Mouse (Mus musculus) cortical plate, adult 2 months (tissue): Measurements from ENCODE around the gene Phgr1. TPM values are rescaled to one million over a fixed set of nuclear protein-coding genes. Genes with fewer than 3 reads are reported as not detected.

Experiments used
- H3K27ac ChIP-seq: fragments of 200-500 bp; 2 replicates; pipeline ENCODE4 v1.5.1; 2012; ENCODE audit warnings: low read length, control low read depth, inconsistent platforms; ENCODE audit not compliant: insufficient read depth
- H3K4me1 ChIP-seq: fragments of 200-500 bp; 2 replicates; pipeline ENCODE4 v1.6.1; 2011; ENCODE audit warnings: low read length; ENCODE audit not compliant: control insufficient read depth, insufficient read depth
- H3K4me3 ChIP-seq: fragments of 200-500 bp; 2 replicates; pipeline ENCODE4 v1.5.1; 2011; ENCODE audit warnings: mild to moderate bottlenecking, low read length, control low read depth; ENCODE audit not compliant: insufficient read depth
- CTCF ChIP-seq: fragments of 200-500 bp; IDR thresholded peaks from 2 replicates; pipeline ENCODE4 v1.5.1; 2011; ENCODE audit warnings: mild to moderate bottlenecking, control low read depth, low read length; ENCODE audit not compliant: insufficient read depth; ENCODE audit errors: extremely low read depth
- POLR2A ChIP-seq: fragments of 200-500 bp; IDR thresholded peaks from 2 replicates; pipeline ENCODE4 v1.6.1; 2011; ENCODE audit warnings: mild to moderate bottlenecking, low read length, control low read depth; ENCODE audit not compliant: insufficient read depth; ENCODE audit errors: extremely low read depth
- polyA plus RNA-seq: library from polyadenylated mRNA; depleted of rRNA; stranded (reverse); fragments of >200 nt; gene quantifications from 2 replicates; pipeline ENCODE4 v1.2.3, GENCODE M21; 2012

The Phgr1 gene
- polyA plus RNA-seq, 1 experiment = not detected

DNA sequence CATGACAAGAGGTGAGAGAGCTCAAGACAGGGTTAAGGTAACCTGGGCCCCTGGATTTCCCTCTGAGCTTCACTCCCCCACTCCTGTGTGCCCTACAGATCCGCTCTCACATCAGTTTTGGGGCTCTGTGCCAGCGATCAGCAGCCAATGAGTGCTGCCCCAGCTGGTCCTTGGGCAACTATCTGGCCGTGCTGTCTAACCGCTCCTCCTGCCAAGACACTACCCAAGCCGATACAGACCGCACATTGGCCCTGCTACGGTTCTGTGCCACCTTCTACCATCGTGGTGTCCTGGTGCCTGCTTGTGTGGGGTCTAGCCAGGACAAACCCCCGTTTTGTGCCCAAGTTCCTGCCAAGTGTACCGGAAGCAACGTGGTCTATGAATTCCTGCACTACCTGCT, 16.9 kb downstream of the Phgr1 start:
- Histone ChIP-seq H3K27ac (no peak overlapping the region), H3K4me1 (no peaks in the 10 kb centered on the region), H3K4me3 (no peak overlapping the region)

DNA sequence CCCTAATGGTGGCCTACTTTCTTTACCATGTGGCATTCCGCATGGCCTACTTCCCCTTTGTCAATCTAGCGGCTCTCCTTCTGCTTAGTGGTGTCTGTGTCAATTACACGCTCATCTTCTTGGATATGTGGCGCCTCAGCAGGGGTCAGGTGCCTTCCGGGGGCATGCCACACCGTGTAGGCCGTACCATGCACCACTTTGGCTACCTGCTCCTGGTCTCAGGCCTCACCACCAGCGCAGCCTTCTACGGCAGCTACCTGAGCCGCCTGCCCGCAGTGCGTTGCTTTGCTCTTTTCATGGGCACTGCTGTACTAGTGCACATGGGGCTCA, 17.6 kb downstream of the Phgr1 start:
- Histone ChIP-seq H3K4me3 (no peak overlapping the region), H3K4me1 (no peaks in the 10 kb centered on the region), H3K27ac (no peak overlapping the region)
- TF ChIP-seq POLR2A (no peak), CTCF (no peak)

More for the DNA sequence above, 16.9 kb downstream of the Phgr1 start:
- TF ChIP-seq POLR2A (no peak), CTCF (no peak)

DNA sequence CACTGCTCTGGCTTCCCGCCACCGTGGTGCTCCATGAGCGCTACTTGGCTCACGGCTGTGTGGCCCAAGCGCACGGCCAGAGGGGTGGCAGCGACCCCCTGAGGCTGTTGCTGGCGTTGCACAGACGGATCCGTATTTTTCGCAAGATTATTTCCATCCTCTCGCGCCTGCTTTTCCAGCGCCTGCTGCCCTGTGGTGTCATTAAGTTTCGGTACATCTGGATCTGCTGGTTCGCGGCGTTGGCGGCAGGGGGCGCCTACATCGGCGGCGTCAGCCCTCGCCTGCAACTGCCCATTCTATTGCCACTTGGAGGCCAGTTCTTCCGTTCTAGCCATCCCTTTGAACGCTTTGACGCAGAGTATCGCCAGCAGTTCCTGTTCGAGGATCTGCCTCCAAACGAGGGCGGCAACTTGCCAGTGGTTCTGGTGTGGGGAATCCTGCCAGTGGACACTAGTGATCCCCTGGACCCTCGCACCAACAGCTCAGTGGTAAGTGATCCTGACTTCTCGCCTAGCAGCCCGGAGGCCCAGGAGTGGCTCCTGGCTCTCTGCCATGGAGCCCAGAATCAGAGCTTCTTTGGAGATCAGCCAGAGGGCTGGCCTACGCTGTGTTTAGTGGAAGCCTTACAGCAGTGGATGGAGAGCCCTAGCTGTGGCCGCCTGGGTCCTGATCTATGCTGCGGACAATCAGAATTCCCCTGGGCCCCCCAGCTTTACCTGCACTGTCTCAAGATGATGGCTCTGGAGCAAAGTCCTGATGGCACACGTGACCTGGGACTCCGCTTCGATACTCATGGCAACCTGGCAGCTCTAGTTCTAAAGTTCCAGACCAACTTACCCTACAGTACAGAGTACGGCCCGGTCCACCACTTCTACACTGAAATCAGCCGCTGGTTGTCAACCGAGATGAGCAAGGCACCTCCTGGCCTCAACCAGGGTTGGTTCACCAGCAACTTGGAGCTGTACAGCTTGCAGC, 18.3 kb downstream of the Phgr1 start:
- Histone ChIP-seq H3K27ac (no peak overlapping the region), H3K4me1 (no peaks in the 10 kb centered on the region), H3K4me3 (no peak overlapping the region)
- TF ChIP-seq POLR2A (no peak), CTCF (peak; percentile 41)

DNA sequence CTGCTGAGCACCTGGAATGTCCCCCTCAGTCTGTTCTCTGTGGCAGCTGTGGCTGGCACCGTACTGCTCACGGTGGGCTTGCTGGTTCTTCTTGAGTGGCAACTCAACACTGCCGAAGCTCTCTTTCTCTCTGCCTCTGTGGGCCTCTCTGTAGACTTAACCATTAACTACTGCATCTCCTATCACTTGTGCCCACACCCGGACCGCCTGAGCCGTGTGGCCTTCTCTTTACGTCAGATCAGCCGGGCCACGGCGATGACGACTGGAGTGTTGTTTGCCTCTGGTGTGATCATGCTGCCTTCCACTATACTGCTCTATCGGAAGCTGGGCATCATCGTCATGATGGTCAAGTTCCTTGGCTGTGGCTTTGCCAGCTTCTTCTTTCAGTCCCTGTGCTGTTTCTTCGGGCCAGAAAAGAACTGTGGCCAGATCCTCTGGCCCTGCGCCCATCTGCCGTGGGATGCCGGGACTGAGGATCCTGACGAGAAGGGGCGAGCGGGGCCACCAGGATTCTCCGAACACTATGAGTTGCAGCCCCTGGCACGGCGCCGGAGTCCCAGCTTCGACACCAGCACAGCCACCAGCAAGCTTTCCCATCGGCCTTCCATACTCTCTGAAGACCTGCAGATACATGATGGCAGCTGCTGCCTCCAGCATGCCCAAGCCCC, 19.2 kb downstream of the Phgr1 start:
- Histone ChIP-seq H3K4me3 (no peak overlapping the region), H3K4me1 (no peaks in the 10 kb centered on the region), H3K27ac (no peak overlapping the region)
- TF ChIP-seq CTCF (no peak), POLR2A (no peak)

DNA sequence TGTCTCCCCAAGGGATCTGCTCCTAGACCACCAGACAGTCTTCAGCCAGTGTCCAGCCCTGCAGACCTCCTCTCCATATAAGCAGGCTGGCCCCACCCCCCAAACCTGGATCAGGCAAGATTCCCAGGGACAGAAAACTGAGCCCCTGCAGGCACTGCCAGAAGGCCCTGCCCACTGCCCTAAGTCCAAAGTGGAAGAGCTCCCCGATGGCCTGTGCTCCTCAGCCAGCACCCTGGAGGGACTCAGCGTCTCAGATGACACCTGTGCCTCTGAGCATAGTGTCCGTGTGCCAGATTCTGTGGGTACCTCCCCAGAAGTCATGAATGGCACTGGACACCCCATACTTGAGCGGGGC, 19.7 kb downstream of the Phgr1 start:
- no peak for TF ChIP-seq POLR2A
- no peak for TF ChIP-seq CTCF
- Histone ChIP-seq H3K27ac (no peak overlapping the region), H3K4me1 (no peaks in the 10 kb centered on the region), H3K4me3 (no peak overlapping the region)

DNA sequence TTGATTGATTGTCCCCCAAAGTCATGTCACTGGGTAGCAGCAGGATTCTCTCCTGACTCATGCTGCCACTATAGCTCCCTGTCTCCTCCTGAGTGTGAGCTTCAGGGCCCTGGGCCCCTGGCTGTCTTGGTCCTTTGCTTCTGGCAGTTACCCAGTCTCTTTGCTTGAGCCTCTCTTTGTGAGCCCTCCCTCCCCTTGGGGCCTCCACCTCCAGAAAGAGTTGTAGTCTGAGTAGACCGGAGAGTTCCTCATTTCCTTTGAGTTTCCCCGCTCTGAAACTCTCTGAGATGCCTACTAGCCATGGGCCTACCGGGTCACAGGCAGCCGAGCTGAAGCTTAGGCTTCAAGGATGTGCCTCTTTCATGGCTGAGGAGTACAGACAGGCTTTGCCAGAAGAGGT, 21.1 kb downstream of the Phgr1 start:
- TF ChIP-seq CTCF (no peak), POLR2A (no peak)
- Histone ChIP-seq H3K4me1 (no peaks in the 10 kb centered on the region), H3K27ac (no peak overlapping the region), H3K4me3 (no peak overlapping the region)

DNA sequence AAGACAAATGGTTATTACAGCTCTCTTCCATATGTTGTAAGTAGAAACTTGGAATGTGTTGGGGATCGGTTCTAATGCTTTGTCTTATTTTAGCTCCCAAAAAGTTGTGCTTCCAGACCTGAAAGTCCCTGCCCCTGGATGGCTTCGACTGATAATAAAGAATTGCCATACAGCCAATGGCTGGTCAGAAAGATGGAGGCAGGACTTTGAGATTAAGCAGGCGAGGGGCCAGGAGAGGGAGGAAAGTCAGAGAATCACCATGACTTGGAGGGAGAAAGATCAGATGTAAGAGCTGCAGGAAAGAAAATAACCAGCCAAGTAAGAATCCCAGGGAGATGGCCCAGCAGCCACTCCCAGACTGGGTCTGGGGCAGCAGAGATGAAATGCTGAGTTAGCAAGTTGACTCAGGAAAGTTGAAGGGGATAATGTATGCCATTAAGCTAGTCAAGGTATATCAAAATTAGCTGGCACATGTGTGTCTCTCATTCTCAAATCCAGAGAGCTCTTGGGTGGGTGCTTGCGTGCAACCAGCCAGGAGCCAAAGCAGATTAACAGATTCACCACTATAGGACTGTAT, 30.1 kb downstream of the Phgr1 start:
- TF ChIP-seq POLR2A = no peak
- H3K4me3 ChIP-seq = no peak overlapping the region
- no peak overlapping the region for H3K27ac ChIP-seq
- H3K4me1 ChIP-seq = no peaks in the 10 kb centered on the region; the same call in 1 of the 2 replicates

DNA sequence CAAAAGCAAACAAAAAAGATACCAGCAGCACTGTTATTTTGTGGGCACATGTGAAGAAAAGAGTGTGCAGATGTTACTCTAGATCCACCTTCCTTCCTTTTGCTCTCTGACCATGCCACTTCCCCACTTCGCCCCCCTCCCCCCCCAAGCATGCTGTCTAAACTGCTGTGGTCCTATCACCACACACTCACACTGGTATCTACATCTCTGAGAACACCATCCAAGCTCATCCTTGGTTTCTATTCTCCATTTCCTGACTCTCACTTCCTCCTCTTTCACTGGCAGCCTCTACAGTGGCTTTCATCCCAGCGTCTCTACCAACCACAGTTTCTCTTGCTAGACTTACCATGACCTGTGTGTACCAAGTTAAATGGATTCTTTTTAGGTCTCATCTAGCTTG, 31.9 kb downstream of the Phgr1 start:
- no peak overlapping the region for H3K27ac ChIP-seq
- TF ChIP-seq CTCF = no peak
- no peak for TF ChIP-seq POLR2A
- H3K4me3 ChIP-seq = no peak overlapping the region
- H3K4me1 ChIP-seq = no peaks in the 10 kb centered on the region; the same call in 1 of the 2 replicates

DNA sequence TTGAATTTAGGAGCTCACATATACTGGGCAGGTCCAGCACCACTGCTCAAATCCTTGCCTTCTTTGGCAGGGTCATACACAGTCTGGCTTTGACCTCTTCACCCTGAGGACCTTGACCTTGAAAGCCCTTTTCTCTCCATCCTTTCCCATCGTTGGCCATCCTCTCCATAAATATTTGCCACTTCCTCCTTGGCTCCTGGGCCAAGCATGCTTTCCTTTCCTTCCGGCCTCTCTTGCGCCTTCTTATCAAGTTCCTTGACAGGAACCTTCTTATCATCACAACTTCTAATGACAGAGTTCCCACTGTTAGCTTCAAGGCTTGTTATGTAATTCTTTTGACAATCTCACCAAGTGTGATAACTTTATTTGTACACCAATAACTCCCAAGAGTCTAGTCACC, 32.6 kb downstream of the Phgr1 start:
- no peak for TF ChIP-seq POLR2A
- TF ChIP-seq CTCF = no peak
- no peak overlapping the region for H3K4me3 ChIP-seq
- H3K27ac ChIP-seq = no peak overlapping the region
- H3K4me1 ChIP-seq = no peaks in the 10 kb centered on the region; the same call in 1 of the 2 replicates

DNA sequence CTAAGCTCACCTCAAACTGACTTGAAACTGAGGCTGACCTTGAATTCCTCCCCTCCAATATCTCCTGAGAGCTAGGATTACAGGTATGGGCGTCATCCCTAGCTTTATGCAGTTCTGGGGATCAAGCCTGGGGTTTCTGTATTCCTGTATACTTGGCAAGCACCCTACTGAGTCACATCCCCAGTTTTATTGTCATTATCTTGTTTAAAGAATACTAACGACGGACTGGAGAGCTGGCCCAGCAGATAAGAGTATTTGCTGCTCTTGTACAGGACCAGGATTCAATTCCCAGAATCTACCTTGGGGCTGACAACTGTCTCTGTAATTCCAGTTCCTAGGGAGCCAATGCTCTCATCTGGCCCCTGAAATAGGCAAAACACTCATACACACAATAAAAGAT, 33.2 kb downstream of the Phgr1 start:
- Histone ChIP-seq H3K27ac (no peak overlapping the region), H3K4me3 (no peak overlapping the region), H3K4me1 (no peaks in the 10 kb centered on the region)
- TF ChIP-seq POLR2A = no peak
